Mouse (Mus musculus): ENCODE measurements at regions not wholly inside any gene's neighbourhood (a gene's known extent, or its start where the extent isn't known, plus 50 kb on each side); places are given as distances from the start of the nearest gene placed in this dataset.
A peak's percentile ranks its signal among the peaks of the same experiment; 100 is the strongest.

DNA sequence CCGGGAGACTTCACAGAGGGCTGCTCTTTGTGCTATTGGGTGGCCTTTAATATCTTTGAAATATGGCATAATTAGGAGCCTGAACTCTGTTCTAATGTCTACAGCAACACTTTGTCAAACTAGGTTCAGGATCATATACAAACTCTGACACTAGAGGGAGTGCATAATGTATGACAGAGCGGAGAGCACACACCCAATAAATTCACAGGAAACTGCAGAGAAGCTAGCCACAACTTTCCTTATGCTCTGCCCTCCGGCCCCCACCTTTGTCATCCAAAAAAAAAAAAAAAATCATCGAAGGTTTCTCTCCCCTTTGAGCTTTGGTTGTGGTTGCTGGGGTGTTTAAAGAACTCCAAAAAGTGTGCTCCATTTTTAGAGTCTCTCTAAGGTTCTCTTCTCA is 107.6 kb downstream of the Npy start:
- Histone ChIP-seq H3K36me3 (ENCODE audit: control insufficient read depth, insufficient read depth, low read length) (no peaks in the 10 kb centered on the region), H3K9ac (ENCODE audit: low read length) (no peak overlapping the region), H3K9me3 (ENCODE audit: control insufficient read depth, low read length) (peaks cover 3% of the 10 kb centered on the region; the same call in 1 of the 2 replicates), H3K4me1 (replicated peaks; ENCODE audit: control insufficient read depth, insufficient read depth, low read length) (peaks cover 4% of the 10 kb centered on the region), H3K27ac (ENCODE audit: low read length) (no peak overlapping the region), H3K27me3 (ENCODE audit: control insufficient read depth, insufficient read depth, low read depth, low read length) (no peaks in the 10 kb centered on the region), H3K4me2 (ENCODE audit: low read depth, low read length) (0 out of 2 replicates have a peak overlapping the region, but pooled peaks have one; percentile 6), H3K4me3 (ENCODE audit: low read length) (no peak overlapping the region)
- ATAC-seq (ENCODE audit: low read depth) = peak; percentile 62; the same call in 1 of the 2 replicates
- WGBS = 15% methylated on average over 4 of the region's 4 CpGs

DNA sequence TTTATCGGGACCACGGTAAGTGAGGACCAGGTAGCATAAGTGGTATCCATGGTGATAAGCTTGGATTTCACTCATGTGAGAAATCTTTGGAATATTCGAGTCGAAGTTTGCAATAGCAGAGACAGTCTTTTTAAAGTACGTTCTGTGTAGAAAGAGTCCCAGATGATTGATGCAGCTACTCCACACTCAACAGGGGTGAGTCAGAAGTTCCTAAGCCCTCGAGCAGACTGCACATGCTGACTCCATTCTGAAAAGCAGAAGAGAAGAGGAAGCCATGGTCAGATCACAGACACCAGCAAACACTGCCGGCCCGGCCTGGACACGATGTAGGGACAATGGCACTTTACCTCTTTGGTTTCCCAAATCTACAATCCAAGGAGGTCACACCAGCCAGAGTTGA is 120.6 kb downstream of the Npy start:
- Histone ChIP-seq H3K9ac (ENCODE audit: low read length) (no peak overlapping the region), H3K9me3 (ENCODE audit: control insufficient read depth, low read length) (no peaks in the 10 kb centered on the region), H3K36me3 (ENCODE audit: control insufficient read depth, insufficient read depth, low read length) (no peaks in the 10 kb centered on the region), H3K4me1 (replicated peaks; ENCODE audit: control insufficient read depth, insufficient read depth, low read length) (no peaks in the 10 kb centered on the region), H3K27me3 (ENCODE audit: control insufficient read depth, insufficient read depth, low read depth, low read length) (no peaks in the 10 kb centered on the region), H3K4me3 (ENCODE audit: low read length) (no peak overlapping the region), H3K4me2 (ENCODE audit: low read depth, low read length) (no peak overlapping the region), H3K27ac (ENCODE audit: low read length) (no peak overlapping the region)
- WGBS = 79% methylated on average over 9 of the region's 9 CpGs
- no peak for ATAC-seq (ENCODE audit: low read depth)

DNA sequence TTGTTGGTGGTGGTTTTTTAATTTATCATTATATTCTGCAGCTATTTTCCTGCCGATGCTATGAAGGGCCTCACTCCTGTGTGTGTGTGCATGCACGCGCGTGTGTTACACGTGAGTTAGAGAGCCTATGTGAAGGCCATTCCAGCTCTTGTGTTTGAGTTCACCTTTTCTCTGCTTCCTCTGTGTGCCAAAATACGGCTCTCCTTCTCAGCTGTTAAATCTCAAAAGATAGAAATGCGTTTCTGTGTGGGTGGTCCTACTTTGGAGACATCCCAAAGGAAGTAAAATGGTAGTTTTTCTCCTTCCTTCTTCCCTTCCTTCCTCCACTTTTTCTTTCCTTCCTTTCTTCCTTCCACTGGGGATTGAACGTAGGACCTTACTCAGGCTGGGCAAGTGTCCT is 136.4 kb downstream of the Npy start:
- H3K27me3 ChIP-seq (ENCODE audit: control insufficient read depth, insufficient read depth, low read depth, low read length) = no peaks in the 10 kb centered on the region
- no peak overlapping the region for H3K9ac ChIP-seq (ENCODE audit: low read length)
- H3K4me2 ChIP-seq (ENCODE audit: low read depth, low read length) = no peak overlapping the region
- H3K36me3 ChIP-seq (ENCODE audit: control insufficient read depth, insufficient read depth, low read length) = no peaks in the 10 kb centered on the region
- no peak overlapping the region for H3K27ac ChIP-seq (ENCODE audit: low read length)
- H3K4me1 ChIP-seq (replicated peaks; ENCODE audit: control insufficient read depth, insufficient read depth, low read length) = no peaks in the 10 kb centered on the region
- WGBS = 86% methylated on average over 8 of the region's 8 CpGs
- H3K9me3 ChIP-seq (ENCODE audit: control insufficient read depth, low read length) = no peaks in the 10 kb centered on the region
- no peak overlapping the region for H3K4me3 ChIP-seq (ENCODE audit: low read length)
- no peak for ATAC-seq (ENCODE audit: low read depth)

DNA sequence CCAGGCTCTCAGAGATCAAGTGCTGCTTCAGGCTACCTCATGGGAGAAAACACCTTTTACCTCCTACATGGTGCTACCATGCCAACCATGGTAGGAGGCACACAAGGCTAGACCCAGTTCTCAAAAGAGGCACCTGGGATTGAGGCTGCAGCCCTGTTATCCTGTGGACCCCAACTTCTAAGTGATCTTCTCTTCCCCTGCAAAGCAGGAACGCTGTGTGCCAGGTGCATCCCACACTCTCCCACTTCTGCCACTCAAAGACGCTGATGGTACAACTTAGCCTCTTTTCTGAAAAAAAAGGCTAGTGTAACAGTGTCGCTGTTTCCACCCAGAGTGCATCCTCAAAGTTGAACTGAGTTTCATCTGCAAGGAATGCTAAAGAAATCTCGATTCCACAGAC is 138.7 kb downstream of the Npy start:
- H3K9me3 ChIP-seq (ENCODE audit: control insufficient read depth, low read length) = no peaks in the 10 kb centered on the region
- H3K36me3 ChIP-seq (ENCODE audit: control insufficient read depth, insufficient read depth, low read length) = no peaks in the 10 kb centered on the region
- H3K4me1 ChIP-seq (replicated peaks; ENCODE audit: control insufficient read depth, insufficient read depth, low read length) = peaks cover 3% of the 10 kb centered on the region; the same call in 1 of the 2 replicates
- H3K9ac ChIP-seq (ENCODE audit: low read length) = no peak overlapping the region
- no peak for ATAC-seq (ENCODE audit: low read depth)
- no peaks in the 10 kb centered on the region for H3K27me3 ChIP-seq (ENCODE audit: control insufficient read depth, insufficient read depth, low read depth, low read length)
- H3K27ac ChIP-seq (ENCODE audit: low read length) = no peak overlapping the region
- no peak overlapping the region for H3K4me2 ChIP-seq (ENCODE audit: low read depth, low read length)
- H3K4me3 ChIP-seq (ENCODE audit: low read length) = no peak overlapping the region
- 84% methylated on average over 4 of the region's 4 CpGs for WGBS

DNA sequence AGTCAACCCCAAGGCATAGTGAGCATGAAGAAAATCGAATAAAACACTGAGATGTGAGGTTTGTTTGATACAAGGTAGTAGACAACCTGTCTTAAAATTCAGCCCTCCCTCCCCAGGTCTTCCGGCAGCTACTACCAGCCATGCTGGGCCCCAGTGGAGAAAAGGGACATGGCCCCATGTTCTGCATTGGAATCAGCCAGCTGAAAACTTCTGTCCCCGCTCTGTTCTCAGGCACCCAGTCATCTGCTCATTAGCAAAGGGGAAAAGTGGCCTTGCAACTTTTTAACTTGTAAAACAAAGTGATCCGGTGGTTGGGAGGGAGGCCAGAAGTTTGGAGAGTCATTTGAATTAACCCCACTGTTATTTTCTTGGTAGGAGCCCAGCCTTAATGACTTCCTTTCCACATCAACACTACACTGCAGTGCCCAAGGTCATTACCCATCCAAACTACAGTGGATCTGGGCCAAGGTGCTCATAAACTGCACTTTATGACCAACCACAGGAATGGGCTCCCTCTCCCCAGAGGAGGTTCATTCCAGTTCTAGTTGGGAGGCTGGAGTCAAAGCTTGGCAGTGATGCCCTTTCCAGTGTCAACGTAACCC is 143.5 kb downstream of the Npy start:
- Histone ChIP-seq H3K9ac (ENCODE audit: low read length) (no peak overlapping the region), H3K27me3 (ENCODE audit: control insufficient read depth, insufficient read depth, low read depth, low read length) (no peaks in the 10 kb centered on the region), H3K4me1 (replicated peaks; ENCODE audit: control insufficient read depth, insufficient read depth, low read length) (peaks cover 4% of the 10 kb centered on the region; the same call in 1 of the 2 replicates), H3K36me3 (ENCODE audit: control insufficient read depth, insufficient read depth, low read length) (no peaks in the 10 kb centered on the region), H3K9me3 (ENCODE audit: control insufficient read depth, low read length) (no peaks in the 10 kb centered on the region), H3K27ac (ENCODE audit: low read length) (no peak overlapping the region), H3K4me3 (ENCODE audit: low read length) (no peak overlapping the region), H3K4me2 (ENCODE audit: low read depth, low read length) (no peak overlapping the region)
- no peak; the same call in 1 of the 2 replicates for ATAC-seq (ENCODE audit: low read depth)
- WGBS = 66% methylated on average over 5 of the region's 5 CpGs

GRCm38 (mm10) chr6:49966555-49966954 is 143.5 kb upstream of the Mpp6 start:
- Histone ChIP-seq H3K4me2 (ENCODE audit: low read depth, low read length) (no peak overlapping the region), H3K27me3 (ENCODE audit: control insufficient read depth, insufficient read depth, low read depth, low read length) (no peaks in the 10 kb centered on the region), H3K9ac (ENCODE audit: low read length) (no peak overlapping the region), H3K4me3 (ENCODE audit: low read length) (no peak overlapping the region), H3K9me3 (ENCODE audit: control insufficient read depth, low read length) (no peaks in the 10 kb centered on the region), H3K36me3 (ENCODE audit: control insufficient read depth, insufficient read depth, low read length) (no peaks in the 10 kb centered on the region), H3K4me1 (replicated peaks; ENCODE audit: control insufficient read depth, insufficient read depth, low read length) (peaks cover 4% of the 10 kb centered on the region; the same call in 1 of the 2 replicates), H3K27ac (ENCODE audit: low read length) (no peak overlapping the region)
- no peak for ATAC-seq (ENCODE audit: low read depth)
- WGBS = 81% methylated on average over 3 of the region's 3 CpGs

DNA sequence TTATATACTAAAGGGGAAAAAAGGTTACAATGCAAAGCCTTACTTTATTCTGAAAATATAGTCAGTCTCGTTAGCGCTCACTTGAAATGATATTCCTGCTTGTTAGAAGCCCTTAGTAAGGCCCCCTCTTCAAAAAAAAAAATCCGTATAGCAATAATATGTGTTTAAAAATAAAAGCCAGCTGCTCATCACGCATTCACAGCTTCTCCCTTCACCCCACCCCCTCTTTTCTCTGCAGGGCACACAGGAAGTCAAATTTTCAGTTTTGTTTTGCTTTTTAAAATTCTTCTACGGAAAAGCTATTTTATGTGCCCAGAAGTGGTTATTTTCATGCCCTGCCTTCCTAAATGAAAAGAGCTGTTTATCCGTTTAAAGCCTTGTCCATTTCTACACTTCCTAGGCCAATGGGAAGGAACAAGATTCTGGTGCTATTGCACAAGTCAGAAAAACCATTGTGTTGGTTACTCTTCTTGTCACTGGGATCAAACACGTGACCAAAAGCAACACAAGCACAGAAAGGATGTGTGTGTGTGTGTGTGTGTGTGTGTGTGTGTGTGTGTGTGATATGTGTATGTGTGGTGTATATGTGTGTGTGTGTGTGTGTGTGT is 136.7 kb upstream of the Mpp6 start:
- 40% methylated on average over 7 of the region's 7 CpGs for WGBS
- no peak overlapping the region for H3K4me3 ChIP-seq (ENCODE audit: low read length)
- H3K9me3 ChIP-seq (ENCODE audit: control insufficient read depth, low read length) = no peaks in the 10 kb centered on the region
- no peaks in the 10 kb centered on the region for H3K27me3 ChIP-seq (ENCODE audit: control insufficient read depth, insufficient read depth, low read depth, low read length)
- no peaks in the 10 kb centered on the region for H3K36me3 ChIP-seq (ENCODE audit: control insufficient read depth, insufficient read depth, low read length)
- ATAC-seq (ENCODE audit: low read depth) = peak; percentile 68
- H3K4me2 ChIP-seq (ENCODE audit: low read depth, low read length) = no peak overlapping the region
- peaks cover 7% of the 10 kb centered on the region for H3K4me1 ChIP-seq (replicated peaks; ENCODE audit: control insufficient read depth, insufficient read depth, low read length)
- H3K27ac ChIP-seq (ENCODE audit: low read length) = peak overlapping the region; percentile 35
- H3K9ac ChIP-seq (ENCODE audit: low read length) = no peak overlapping the region

DNA sequence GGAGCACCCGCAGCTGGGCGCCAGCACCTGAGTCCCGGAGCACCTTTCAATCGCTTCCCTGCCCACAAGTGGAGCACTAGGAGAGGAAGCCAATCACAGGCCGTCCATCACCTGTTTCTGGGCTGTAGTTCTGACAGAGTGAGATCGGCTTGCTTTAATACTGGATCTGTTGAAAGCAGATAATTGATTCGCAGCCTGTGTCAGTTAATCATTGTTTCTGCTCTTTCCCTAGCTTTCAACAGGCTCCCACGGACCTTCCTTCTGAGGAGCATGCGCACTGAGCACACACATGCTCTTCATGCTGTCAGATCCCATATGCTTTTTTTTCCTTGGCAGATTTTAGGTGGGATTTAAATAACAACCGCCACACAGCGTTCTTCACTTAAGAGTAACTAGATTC is 132.3 kb upstream of the Mpp6 start:
- WGBS = 52% methylated on average over 11 of the region's 11 CpGs
- Histone ChIP-seq H3K4me3 (ENCODE audit: low read length) (no peak overlapping the region), H3K36me3 (ENCODE audit: control insufficient read depth, insufficient read depth, low read length) (no peaks in the 10 kb centered on the region)

DNA sequence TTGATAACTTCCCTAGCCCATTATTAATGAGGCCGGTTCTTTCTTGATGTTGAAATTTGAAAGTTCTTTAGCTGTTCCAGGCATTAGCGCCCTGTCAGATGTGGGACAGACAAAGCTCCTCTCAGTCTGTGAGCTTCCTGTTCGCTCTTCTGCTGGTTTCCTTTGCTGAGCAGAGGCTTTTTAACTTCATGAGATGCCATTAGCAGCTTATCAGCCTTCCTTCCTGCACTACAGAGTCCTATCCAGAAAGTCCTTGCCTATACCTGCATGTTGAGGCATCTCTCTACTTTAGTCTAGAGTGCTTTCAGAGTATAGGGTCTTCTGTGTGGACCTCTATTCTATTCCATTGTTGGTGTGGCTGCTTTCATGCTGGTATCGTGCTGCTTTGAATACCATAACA is 126.3 kb upstream of the Mpp6 start:
- no peak overlapping the region for H3K4me3 ChIP-seq (ENCODE audit: low read length)
- H3K27ac ChIP-seq (ENCODE audit: low read length) = no peak overlapping the region
- H3K36me3 ChIP-seq (ENCODE audit: control insufficient read depth, insufficient read depth, low read length) = no peaks in the 10 kb centered on the region
- H3K9ac ChIP-seq (ENCODE audit: low read length) = no peak overlapping the region
- peaks cover 23% of the 10 kb centered on the region for H3K4me1 ChIP-seq (replicated peaks; ENCODE audit: control insufficient read depth, insufficient read depth, low read length)
- WGBS = 43% methylated on average over 4 of the region's 4 CpGs
- no peaks in the 10 kb centered on the region for H3K9me3 ChIP-seq (ENCODE audit: control insufficient read depth, low read length)
- no peaks in the 10 kb centered on the region for H3K27me3 ChIP-seq (ENCODE audit: control insufficient read depth, insufficient read depth, low read depth, low read length)
- no peak overlapping the region; the same call in 1 of the 2 replicates for H3K4me2 ChIP-seq (ENCODE audit: low read depth, low read length)
- ATAC-seq (ENCODE audit: low read depth) = no peak

More for the DNA sequence above, 132.3 kb upstream of the Mpp6 start:
- Histone ChIP-seq H3K9me3 (ENCODE audit: control insufficient read depth, low read length) (no peaks in the 10 kb centered on the region), H3K27me3 (ENCODE audit: control insufficient read depth, insufficient read depth, low read depth, low read length) (no peaks in the 10 kb centered on the region), H3K9ac (ENCODE audit: low read length) (no peak overlapping the region), H3K4me1 (replicated peaks; ENCODE audit: control insufficient read depth, insufficient read depth, low read length) (peaks cover 3% of the 10 kb centered on the region), H3K4me2 (ENCODE audit: low read depth, low read length) (no peak overlapping the region), H3K27ac (ENCODE audit: low read length) (no peak overlapping the region)
- ATAC-seq (ENCODE audit: low read depth) = no peak
